ENCODE assay signal across 16 mouse cellular contexts in the genomic region with DNA sequence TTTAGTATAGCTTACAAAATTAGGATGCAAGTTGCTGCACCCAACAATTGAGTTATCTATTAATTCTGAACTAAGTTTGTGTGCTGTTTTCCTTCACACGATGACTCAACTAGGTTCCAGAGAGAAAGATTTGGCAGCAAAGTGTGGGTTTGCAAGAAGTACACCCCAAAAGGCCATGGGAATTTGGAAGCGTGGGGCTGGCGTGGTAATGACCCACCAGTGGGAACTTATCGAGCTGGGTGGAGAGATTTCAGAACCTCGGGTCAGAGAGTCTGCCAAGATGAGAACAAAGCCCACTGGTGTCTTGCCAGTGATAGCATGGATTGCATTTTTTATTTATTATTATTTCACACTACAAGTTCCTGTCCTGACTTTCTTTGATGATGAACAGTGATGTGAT.
"Had no signal": no experiment of that assay in that cellular context is flagged by ENCODE, and none has a peak within 500 bp of the region (broad histone marks: within the 10 kb centered on the region; RNA-seq: fewer than 3 reads in every experiment).

No protein-coding gene starts in this region.

- H3K36me3 ChIP-seq: neural tube, embryonic 13.5 days; neural tube, embryonic 15.5 days; stomach, embryonic 15.5 days had no signal

- DNase-seq: retina, postnatal 1 day; right cerebral cortex, adult 18-20 months; right cerebral cortex, postnatal 14 days; right cerebral cortex, postnatal 25 days; right cerebral cortex, postnatal 4 days; spleen, adult 18-20 months; thymus, adult 18-20 months; thymus, adult 2 months; thymus, postnatal 14 days; thymus, postnatal 25 days; thymus, postnatal 36 days; thymus, postnatal 4 days had no signal

- H3K9me3 ChIP-seq: stomach, embryonic 15.5 days had no signal

- H3K9ac ChIP-seq: neural tube, embryonic 13.5 days; neural tube, embryonic 15.5 days; stomach, embryonic 15.5 days had no signal

- H3K27me3 ChIP-seq: neural tube, embryonic 13.5 days; neural tube, embryonic 15.5 days; stomach, embryonic 15.5 days had no signal

- H3K4me1 ChIP-seq: neural tube, embryonic 13.5 days; neural tube, embryonic 15.5 days; stomach, embryonic 15.5 days had no signal

- H3K27ac ChIP-seq: neural tube, embryonic 13.5 days; neural tube, embryonic 15.5 days; stomach, embryonic 15.5 days; stomach, postnatal 0 days had no signal

- H3K4me2 ChIP-seq: neural tube, embryonic 13.5 days; neural tube, embryonic 15.5 days; stomach, embryonic 15.5 days had no signal

- H3K4me3 ChIP-seq: neural tube, embryonic 13.5 days; neural tube, embryonic 15.5 days; stomach, embryonic 15.5 days had no signal
